Mouse (Mus musculus) gastrocnemius, postnatal 4 days (tissue): ENCODE results near the gene Cblb. TPM values are rescaled to one million over a fixed set of nuclear protein-coding genes. Genes with fewer than 3 reads are reported as not detected.

Experiments used
- DNase-seq, 2 experiments: peaks; one replicate each; pipeline ENCODE4 v3.0.0; 2021 to 2022; ENCODE audit warnings: low spot score in 2 of 2, mixed read lengths in 2 of 2
- total RNA-seq, 2 experiments: library from RNA; stranded (reverse); gene quantifications; 2 replicates each; pipeline ENCODE4 v1.2.3; 2021

Gene Cblb
- total RNA-seq, 2 experiments from 2014 or later = 28.2 to 28.7 TPM

GRCm38 (mm10) chr16:52119003-52119402, 88.0 kb downstream of the Cblb start:
- DNase-seq = no peak

- no peak for DNase-seq
These were observed 93.9 kb downstream of the Cblb start for GRCm38 (mm10) chr16:52124974-52125373.

DNA sequence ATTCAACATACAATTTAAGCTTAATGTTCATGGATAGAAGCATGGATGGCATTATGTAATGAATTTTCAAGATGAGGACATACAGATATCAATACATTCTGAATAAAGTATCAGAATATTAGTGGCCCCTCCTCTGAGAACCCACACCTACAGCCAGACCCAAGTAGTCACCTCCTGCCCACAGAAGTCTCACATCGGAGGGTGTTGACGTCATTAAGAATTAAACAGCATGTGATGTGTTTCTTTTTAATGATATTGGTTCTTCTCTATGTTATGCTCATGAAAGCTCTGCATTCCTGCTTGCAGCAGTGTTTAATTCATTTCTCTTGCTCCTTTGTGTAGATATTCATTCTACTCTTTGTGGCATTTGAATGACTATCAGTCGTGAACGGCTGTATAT, 94.9 kb downstream of the Cblb start:
- no peak for DNase-seq

DNA sequence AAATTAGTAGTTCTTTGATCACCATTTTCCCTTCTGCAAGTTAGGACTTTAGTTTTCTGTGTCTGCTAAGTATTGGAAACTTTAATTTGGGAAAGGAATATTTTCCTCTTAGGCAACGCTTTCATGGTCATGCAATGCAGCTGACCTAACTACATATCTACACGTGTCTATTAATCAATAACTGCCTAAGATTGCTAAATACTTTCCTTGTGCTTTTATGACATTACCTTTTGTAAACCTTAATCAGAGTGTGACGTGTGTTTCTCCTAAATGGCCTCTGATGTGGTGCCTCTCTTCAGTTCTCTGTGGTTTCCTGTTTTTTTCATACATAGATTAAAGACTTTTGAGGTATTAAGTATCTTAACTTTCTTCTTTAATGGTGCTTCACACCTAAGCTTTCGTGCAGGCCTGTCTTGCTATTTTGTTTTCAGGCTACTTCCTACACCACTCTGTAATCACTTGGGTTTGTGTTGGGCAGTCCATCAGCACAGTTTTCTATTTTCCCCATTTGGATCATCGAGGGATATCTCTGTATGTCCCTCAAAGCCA, 98.4 kb downstream of the Cblb start:
- DNase-seq = no peak

- DNase-seq = no peak
These were observed 101.9 kb downstream of the Cblb start for GRCm38 (mm10) chr16:52132808-52133490.

GRCm38 (mm10) chr16:52134631-52135227, 103.7 kb downstream of the Cblb start:
- DNase-seq = peak in 1 of 2 experiments; percentile 10

DNA sequence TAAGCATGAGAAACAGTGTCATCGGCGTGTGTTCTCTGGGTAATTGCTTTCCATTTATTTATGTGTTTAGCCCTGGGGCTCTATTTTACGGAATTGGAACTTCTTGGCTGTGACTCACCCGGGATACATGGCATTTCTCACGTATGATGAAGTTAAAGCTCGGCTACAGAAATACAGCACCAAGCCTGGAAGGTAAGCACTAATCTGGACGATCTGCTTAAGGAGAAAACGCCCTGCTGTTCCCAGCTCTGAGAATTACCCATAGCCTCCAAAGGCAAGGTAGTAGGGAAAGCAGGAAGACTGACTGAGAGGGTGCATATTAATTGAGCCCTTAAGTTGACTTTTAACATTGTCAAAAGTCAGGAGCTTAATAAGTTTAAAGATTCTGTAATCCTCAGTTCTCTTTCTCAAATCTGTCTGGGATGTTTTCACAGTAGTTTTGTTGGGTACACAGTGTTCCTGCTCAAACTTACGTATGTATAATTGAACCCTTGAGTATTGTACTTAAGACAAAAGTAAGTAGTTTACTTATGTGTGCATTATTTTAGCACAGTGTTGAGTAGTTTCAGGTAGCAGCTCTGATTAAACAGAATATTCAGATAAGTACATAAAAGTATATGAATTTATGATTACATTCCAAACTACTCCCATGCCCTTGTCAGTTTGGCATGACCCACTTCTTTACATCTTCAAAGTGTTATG, 104.8 kb downstream of the Cblb start:
- no peak for DNase-seq

GRCm38 (mm10) chr16:52143101-52143500, 112.1 kb downstream of the Cblb start:
- DNase-seq = no peak

DNA sequence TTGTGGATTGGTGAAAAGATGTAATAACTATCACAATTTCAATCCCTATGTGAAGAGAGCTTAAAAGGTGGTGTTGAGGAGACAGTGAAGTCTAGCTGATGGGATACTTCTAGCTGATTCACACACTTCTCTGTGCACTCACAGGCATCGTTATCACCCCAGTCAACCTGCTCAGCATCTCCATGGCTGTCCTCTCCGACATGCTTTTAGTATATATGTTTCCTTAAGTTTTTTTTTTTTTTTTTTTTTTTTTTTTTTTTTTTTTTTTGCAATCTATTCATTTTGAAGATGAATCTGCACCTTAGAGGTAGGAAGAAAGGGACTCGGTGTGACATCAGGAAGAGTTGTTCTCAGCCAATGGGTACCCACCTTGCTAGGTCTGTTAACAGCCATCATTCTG, 112.8 kb downstream of the Cblb start:
- no peak for DNase-seq

DNA sequence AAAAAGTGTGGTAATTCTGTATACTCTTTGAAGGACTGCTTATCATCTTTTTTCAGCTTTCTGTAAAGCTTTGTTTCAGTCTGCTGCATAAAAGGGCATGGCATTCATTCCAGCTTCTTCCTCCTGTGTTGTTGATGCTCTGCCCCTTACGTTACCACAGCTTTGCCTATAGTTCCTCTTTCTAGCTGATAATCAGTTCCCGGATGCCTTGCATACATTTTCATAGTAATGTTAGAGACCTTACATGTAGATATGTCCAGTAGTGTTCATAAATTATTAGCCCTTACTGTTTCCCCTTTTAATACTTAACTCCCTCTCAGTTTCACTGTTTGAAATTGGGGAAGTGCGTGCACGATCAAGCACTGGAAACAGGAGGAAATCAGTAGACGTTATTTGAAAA, 113.8 kb downstream of the Cblb start:
- no peak for DNase-seq

DNA sequence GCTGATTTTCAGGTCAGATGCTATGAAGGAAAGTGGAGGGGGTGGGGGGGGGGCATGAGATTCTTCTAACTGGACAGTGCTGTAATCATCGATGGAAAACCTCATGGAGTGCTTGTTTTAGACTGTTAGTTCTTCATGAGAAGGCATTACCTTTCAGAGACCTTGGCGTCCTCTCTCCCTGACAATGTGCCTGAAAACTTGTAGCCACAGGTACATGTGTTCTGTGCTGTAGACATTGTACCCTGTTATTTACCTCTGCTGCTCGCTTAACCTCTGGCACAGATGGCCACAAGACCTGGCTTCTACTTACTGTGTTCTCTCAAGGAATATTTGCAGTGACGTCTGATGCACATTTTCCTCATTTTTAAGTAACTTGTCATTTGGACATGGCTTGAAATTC, 114.5 kb downstream of the Cblb start:
- DNase-seq = no peak

- no peak for DNase-seq
These were observed 116.1 kb downstream of the Cblb start for GRCm38 (mm10) chr16:52146976-52147696.

GRCm38 (mm10) chr16:52148041-52148440, 117.0 kb downstream of the Cblb start:
- no peak for DNase-seq

- DNase-seq = no peak
These were observed 118.2 kb downstream of the Cblb start for GRCm38 (mm10) chr16:52149135-52149769.

- DNase-seq = no peak
These were observed 124.1 kb downstream of the Cblb start for GRCm38 (mm10) chr16:52155030-52155696.

GRCm38 (mm10) chr16:52159958-52160504, 129.0 kb downstream of the Cblb start:
- DNase-seq = no peak

GRCm38 (mm10) chr16:52164246-52164645, 133.2 kb downstream of the Cblb start:
- no peak for DNase-seq

DNA sequence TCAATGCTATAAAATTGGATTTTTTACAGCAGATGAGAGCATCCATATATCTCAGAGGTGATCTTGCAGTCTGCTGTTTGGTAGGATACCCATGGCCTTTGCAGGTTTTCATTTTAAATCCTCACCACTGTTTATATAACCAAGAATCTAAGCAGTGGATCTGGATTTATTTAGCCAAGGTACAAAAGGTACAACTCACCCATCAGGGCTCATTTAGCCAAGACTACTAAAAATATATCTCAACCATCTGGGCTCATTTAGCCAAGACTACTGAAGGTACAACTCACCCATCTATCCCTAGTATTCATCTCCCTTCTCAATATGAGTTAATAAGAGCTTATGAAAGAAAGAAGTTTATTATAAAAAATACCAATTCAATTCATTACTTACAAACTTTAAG, 142.2 kb downstream of the Cblb start:
- DNase-seq = no peak

- DNase-seq = no peak
These were observed 148.8 kb downstream of the Cblb start for GRCm38 (mm10) chr16:52179839-52180238.

GRCm38 (mm10) chr16:52182057-52182456, 151.0 kb downstream of the Cblb start:
- no peak for DNase-seq
